Mouse (Mus musculus) liver, embryonic 16.5 days (tissue): ENCODE results near the gene Cadps2. TPM values are rescaled to one million over a fixed set of nuclear protein-coding genes. Genes with fewer than 3 reads are reported as not detected.

ENCODE experiments used
- ATAC-seq: fragments of 200-750 bp; cut with Nextera tagmentation; 2 replicates; pipeline ENCODE4 v1.8.0; 2017; ENCODE audit warnings: low read depth, mild to moderate bottlenecking, moderate number of reproducible peaks, moderate library complexity
- H3K27ac ChIP-seq: fragments of 300-500 bp; sonication (generic); 2 replicates; pipeline ENCODE4 v1.5.1; 2014; ENCODE audit warnings: mild to moderate bottlenecking, low read length
- H3K27me3 ChIP-seq: fragments of 300-500 bp; sonication (generic); 2 replicates; pipeline ENCODE4 v1.6.1; 2014; ENCODE audit warnings: low read depth, low read length, mixed read lengths; ENCODE audit not compliant: control insufficient read depth, insufficient read depth
- H3K36me3 ChIP-seq: fragments of 300-500 bp; sonication (generic); 2 replicates; pipeline ENCODE4 v1.6.1; 2014; ENCODE audit warnings: mild to moderate bottlenecking; ENCODE audit not compliant: control insufficient read depth, insufficient read depth
- H3K4me1 ChIP-seq: fragments of 300-500 bp; sonication (generic); 2 replicates; pipeline ENCODE4 v1.6.1; 2014; ENCODE audit warnings: low read depth, low read length, mixed read lengths; ENCODE audit not compliant: control insufficient read depth
- H3K4me2 ChIP-seq: fragments of 300-500 bp; sonication (generic); 2 replicates; pipeline ENCODE4 v1.6.1; 2014; ENCODE audit warnings: low read depth, low read length, mixed read lengths
- H3K4me3 ChIP-seq: fragments of 300-500 bp; sonication (generic); 2 replicates; pipeline ENCODE4 v1.5.1; 2014; ENCODE audit warnings: low read depth, mild to moderate bottlenecking, low read length
- H3K9ac ChIP-seq: fragments of 300-500 bp; sonication (generic); 2 replicates; pipeline ENCODE4 v1.6.1; 2014; ENCODE audit warnings: low read depth, low read length
- H3K9me3 ChIP-seq: fragments of 300-500 bp; sonication (generic); replicated peaks from 2 replicates; pipeline ENCODE4 v1.6.1; 2016; ENCODE audit warnings: low read length; ENCODE audit not compliant: control insufficient read depth
- WGBS: fragments of 180-500 bp; shearing (Covaris S2); extraction: QIAGEN DNeasy Blood & Tissue Kit; methylation state at CpG from one replicate; pipeline ENCODE4 v1.1.7; 2014; ENCODE audit not compliant: insufficient replicate concordance; 5-methylcytosine and 5-hydroxymethylcytosine counted together
- polyA plus RNA-seq: library from polyadenylated mRNA; unstranded; fragments of >200 nt; fragmentation: Nextera tagmentation; extraction: Ambion mirVana; gene quantifications from 2 replicates; pipeline ENCODE4 v1.2.1, GENCODE M21; 2015

Cadps2 gene
- polyA plus RNA-seq, 1 experiment from 2014 or later, result 0.06 TPM

GRCm38 (mm10) chr6:23272979-23273378, 566.2 kb downstream of the Cadps2 start:
- WGBS, result 10% methylated on average over 11 of the region's 11 CpGs
- ATAC-seq, result no peak
- H3K27ac ChIP-seq, result no peak overlapping the region

GRCm38 (mm10) chr6:23272542-23272941, 566.7 kb downstream of the Cadps2 start:
- no peak overlapping the region for H3K4me3 ChIP-seq
- no peak for ATAC-seq
- H3K27me3 ChIP-seq, result no peaks in the 10 kb centered on the region
- H3K36me3 ChIP-seq, result no peaks in the 10 kb centered on the region
- no peak overlapping the region for H3K27ac ChIP-seq
- 18% methylated on average over 7 of the region's 7 CpGs for WGBS
- no peaks in the 10 kb centered on the region for H3K4me1 ChIP-seq
- H3K4me2 ChIP-seq, result no peak overlapping the region
- no peaks in the 10 kb centered on the region for H3K9me3 ChIP-seq
- no peak overlapping the region for H3K9ac ChIP-seq

More at GRCm38 (mm10) chr6:23272979-23273378, 566.2 kb downstream of the Cadps2 start:
- H3K27me3 ChIP-seq, result no peaks in the 10 kb centered on the region
- H3K36me3 ChIP-seq, result no peaks in the 10 kb centered on the region
- no peak overlapping the region for H3K4me3 ChIP-seq
- no peaks in the 10 kb centered on the region for H3K4me1 ChIP-seq
- no peak overlapping the region for H3K9ac ChIP-seq
- no peak overlapping the region for H3K4me2 ChIP-seq
- no peaks in the 10 kb centered on the region for H3K9me3 ChIP-seq

- Histone ChIP-seq H3K27ac (no peak overlapping the region), H3K4me3 (no peak overlapping the region), H3K9ac (no peak overlapping the region), H3K4me2 (no peak overlapping the region), H3K36me3 (no peaks in the 10 kb centered on the region), H3K27me3 (peaks cover 28% of the 10 kb centered on the region), H3K4me1 (no peaks in the 10 kb centered on the region), H3K9me3 (no peaks in the 10 kb centered on the region)
- WGBS, result 4% methylated on average over 9 of the region's 9 CpGs
- no peak for ATAC-seq
These were observed 578.5 kb downstream of the Cadps2 start for GRCm38 (mm10) chr6:23260738-23261050.

- no peak overlapping the region for H3K4me3 ChIP-seq
- ATAC-seq, result no peak
- H3K27me3 ChIP-seq, result peaks cover 33% of the 10 kb centered on the region
- WGBS, result 3% methylated on average over 36 of the region's 36 CpGs
- no peaks in the 10 kb centered on the region for H3K9me3 ChIP-seq
- no peak overlapping the region for H3K27ac ChIP-seq
- no peak overlapping the region for H3K4me2 ChIP-seq
- H3K4me1 ChIP-seq, result no peaks in the 10 kb centered on the region
- no peaks in the 10 kb centered on the region for H3K36me3 ChIP-seq
- no peak overlapping the region for H3K9ac ChIP-seq
These were observed 579.0 kb downstream of the Cadps2 start for GRCm38 (mm10) chr6:23260016-23260737.

GRCm38 (mm10) chr6:23257981-23258380, 581.2 kb downstream of the Cadps2 start:
- H3K9me3 ChIP-seq, result no peaks in the 10 kb centered on the region
- ATAC-seq, result no peak
- H3K27me3 ChIP-seq, result peaks cover 55% of the 10 kb centered on the region
- no peak overlapping the region for H3K4me2 ChIP-seq
- H3K4me1 ChIP-seq, result no peaks in the 10 kb centered on the region
- no peak overlapping the region for H3K9ac ChIP-seq
- no peak overlapping the region for H3K4me3 ChIP-seq
- 18% methylated on average over 3 of the region's 3 CpGs for WGBS
- H3K36me3 ChIP-seq, result no peaks in the 10 kb centered on the region
- H3K27ac ChIP-seq, result no peak overlapping the region

- no peaks in the 10 kb centered on the region for H3K9me3 ChIP-seq
- no peak for ATAC-seq
- WGBS, result 3% methylated on average over 8 of the region's 8 CpGs
- H3K27ac ChIP-seq, result no peak overlapping the region
- peaks cover 63% of the 10 kb centered on the region for H3K27me3 ChIP-seq
- no peaks in the 10 kb centered on the region for H3K4me1 ChIP-seq
- no peak overlapping the region for H3K4me2 ChIP-seq
- no peak overlapping the region for H3K4me3 ChIP-seq
- no peak overlapping the region for H3K9ac ChIP-seq
- H3K36me3 ChIP-seq, result no peaks in the 10 kb centered on the region
These were observed 584.1 kb downstream of the Cadps2 start for GRCm38 (mm10) chr6:23255161-23255560.

- Histone ChIP-seq H3K9me3 (no peaks in the 10 kb centered on the region), H3K4me1 (no peaks in the 10 kb centered on the region), H3K27me3 (peaks cover 63% of the 10 kb centered on the region), H3K4me3 (no peak overlapping the region), H3K27ac (no peak overlapping the region), H3K4me2 (no peak overlapping the region), H3K9ac (no peak overlapping the region), H3K36me3 (no peaks in the 10 kb centered on the region)
- ATAC-seq, result no peak
- 1% methylated on average over 11 of the region's 11 CpGs for WGBS
These were observed 584.6 kb downstream of the Cadps2 start for GRCm38 (mm10) chr6:23254644-23255043.

- no peak overlapping the region for H3K4me2 ChIP-seq
- H3K9me3 ChIP-seq, result no peaks in the 10 kb centered on the region
- no peaks in the 10 kb centered on the region for H3K36me3 ChIP-seq
- no peak overlapping the region for H3K9ac ChIP-seq
- no peak for ATAC-seq
- H3K27ac ChIP-seq, result no peak overlapping the region
- H3K4me3 ChIP-seq, result no peak overlapping the region
- WGBS, result 2% methylated on average over 43 of the region's 43 CpGs
- H3K4me1 ChIP-seq, result no peaks in the 10 kb centered on the region
- peaks cover 68% of the 10 kb centered on the region for H3K27me3 ChIP-seq
These were observed 585.6 kb downstream of the Cadps2 start for GRCm38 (mm10) chr6:23253353-23254311.
